Mouse (Mus musculus) forebrain, embryonic 13.5 days (tissue): ENCODE measurements around the gene Tbc1d23. TPM values are rescaled to one million over a fixed set of nuclear protein-coding genes. Genes with fewer than 3 reads are reported as not detected.
A peak's percentile ranks its signal among the peaks of the same experiment; 100 is the strongest.
"Not testable (repeated sequence)": the region's sequence is repeated elsewhere in the genome, so short reads cannot be mapped to it uniquely, and the experiment has no call there.

ENCODE experiments used
- ATAC-seq: fragments of 200-750 bp; cut with Nextera tagmentation; 2 replicates; pipeline ENCODE4 v1.8.0; 2017
- H3K27ac ChIP-seq: fragments of 300-500 bp; sonication (generic); 2 replicates; pipeline ENCODE4 v1.5.1; 2015; ENCODE audit warnings: inconsistent platforms, mild to moderate bottlenecking, moderate library complexity
- H3K27me3 ChIP-seq: fragments of 300-500 bp; sonication (generic); 2 replicates; pipeline ENCODE4 v1.6.1; 2015; ENCODE audit warnings: mild to moderate bottlenecking, inconsistent platforms
- H3K36me3 ChIP-seq: fragments of 300-500 bp; sonication (generic); 2 replicates; pipeline ENCODE4 v1.6.1; 2015; ENCODE audit warnings: mild to moderate bottlenecking, inconsistent platforms; ENCODE audit not compliant: poor library complexity, severe bottlenecking
- H3K4me1 ChIP-seq: fragments of 300-500 bp; sonication (generic); 2 replicates; pipeline ENCODE4 v1.6.1; 2015; ENCODE audit warnings: inconsistent platforms
- H3K4me2 ChIP-seq: fragments of 300-500 bp; sonication (generic); 2 replicates; pipeline ENCODE4 v1.6.1; 2015; ENCODE audit warnings: inconsistent platforms, mild to moderate bottlenecking, moderate library complexity
- H3K4me3 ChIP-seq: fragments of 300-500 bp; sonication (generic); 2 replicates; pipeline ENCODE4 v1.5.1; 2015; ENCODE audit warnings: mild to moderate bottlenecking, inconsistent platforms
- H3K9ac ChIP-seq: fragments of 300-500 bp; sonication (generic); 2 replicates; pipeline ENCODE4 v1.6.1; 2015; ENCODE audit warnings: mild to moderate bottlenecking, inconsistent platforms
- H3K9me3 ChIP-seq: fragments of 300-500 bp; sonication (generic); replicated peaks from 2 replicates; pipeline ENCODE4 v1.6.1; 2016; ENCODE audit warnings: inconsistent platforms
- WGBS: fragments of 180-500 bp; shearing (Covaris S2); methylation state at CpG from one replicate; pipeline ENCODE4 v1.1.7; 2015; 5-methylcytosine and 5-hydroxymethylcytosine counted together
- polyA plus RNA-seq: library from polyadenylated mRNA; unstranded; fragments of >200 nt; fragmentation: Nextera tagmentation; extraction: Ambion mirVana; gene quantifications from 2 replicates; pipeline ENCODE4 v1.2.1, GENCODE M21; 2015

Gene Tbc1d23
- polyA plus RNA-seq, 1 experiment from 2014 or later: 26.5 TPM

DNA sequence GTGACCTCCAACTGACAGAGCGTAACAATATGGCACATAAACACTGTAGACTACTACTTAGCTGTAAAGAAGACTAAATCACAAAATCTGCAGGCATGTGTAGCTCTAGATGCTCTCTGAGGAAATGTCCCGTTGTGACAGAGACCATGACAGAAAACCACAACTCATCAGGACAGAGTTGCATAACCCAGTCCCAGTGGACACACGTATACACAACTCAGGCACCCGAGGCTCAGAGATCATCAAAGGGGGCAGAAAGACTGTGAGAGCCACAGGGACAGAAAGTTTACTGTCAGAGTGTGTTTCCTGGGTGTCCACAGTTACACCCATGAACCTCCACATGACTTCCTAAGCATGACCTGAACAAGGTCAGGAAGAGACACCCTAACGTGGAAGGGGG is 34.7 kb downstream of the Tbc1d23 start:
- no peak for ATAC-seq
- no peak overlapping the region for H3K9ac ChIP-seq
- no peaks in the 10 kb centered on the region for H3K4me1 ChIP-seq
- H3K4me3 ChIP-seq: no peak overlapping the region
- H3K27me3 ChIP-seq: no peaks in the 10 kb centered on the region
- H3K27ac ChIP-seq: no peak overlapping the region
- H3K9me3 ChIP-seq: no peaks in the 10 kb centered on the region
- H3K36me3 ChIP-seq: peaks cover 37% of the 10 kb centered on the region
- no peak overlapping the region for H3K4me2 ChIP-seq
- 87% methylated on average over 5 of the region's 5 CpGs for WGBS

DNA sequence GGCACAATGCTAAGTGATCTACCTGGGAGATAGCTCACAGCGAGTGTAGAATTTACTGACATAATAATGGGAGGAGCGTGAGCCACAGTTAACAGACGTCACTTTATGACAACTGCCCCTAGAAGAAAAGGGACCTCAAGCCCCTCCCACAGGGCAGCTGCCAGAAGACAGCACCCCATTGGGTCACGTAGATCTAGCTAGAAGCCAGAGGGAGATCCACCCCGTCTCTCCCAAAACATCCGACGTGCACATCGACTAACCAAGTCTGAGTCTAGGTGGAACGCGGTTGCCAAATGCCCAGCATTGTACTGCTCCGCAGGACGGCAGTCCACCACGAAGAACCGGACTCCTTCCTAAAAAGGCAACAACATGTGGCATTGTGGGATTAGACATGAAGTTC is 40.1 kb downstream of the Tbc1d23 start:
- Histone ChIP-seq H3K9ac (no peak overlapping the region), H3K4me2 (no peak overlapping the region), H3K27me3 (no peaks in the 10 kb centered on the region), H3K9me3 (no peaks in the 10 kb centered on the region), H3K36me3 (peaks cover 47% of the 10 kb centered on the region), H3K4me3 (no peak overlapping the region), H3K27ac (no peak overlapping the region), H3K4me1 (no peaks in the 10 kb centered on the region)
- 86% methylated on average over 14 of the region's 14 CpGs for WGBS
- no peak for ATAC-seq

DNA sequence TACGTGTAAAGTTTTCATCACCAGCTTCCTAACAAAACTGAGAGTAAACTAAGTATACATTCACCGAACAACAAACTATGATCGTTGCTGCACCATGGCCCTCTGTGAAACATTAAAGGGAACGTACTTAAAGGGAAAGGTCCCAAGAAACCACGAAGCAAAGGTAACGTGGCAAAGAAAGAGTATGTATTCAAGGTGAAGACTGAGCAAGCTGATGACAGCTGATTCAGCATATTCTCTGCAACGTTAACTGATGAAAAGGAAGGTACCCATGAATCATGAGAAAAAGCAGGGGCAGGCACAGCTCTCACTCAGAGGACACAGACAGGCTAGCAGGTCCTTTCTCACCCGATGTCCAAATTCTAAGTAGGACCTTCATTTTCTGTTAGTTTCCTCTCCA is 40.9 kb downstream of the Tbc1d23 start:
- Histone ChIP-seq H3K36me3 (peaks cover 52% of the 10 kb centered on the region), H3K27me3 (no peaks in the 10 kb centered on the region), H3K4me1 (no peaks in the 10 kb centered on the region), H3K9me3 (no peaks in the 10 kb centered on the region), H3K9ac (no peak overlapping the region), H3K4me2 (no peak overlapping the region), H3K27ac (no peak overlapping the region), H3K4me3 (no peak overlapping the region)
- WGBS: 90% methylated on average over 8 of the region's 8 CpGs
- no peak for ATAC-seq

GRCm38 (mm10) chr16:57189493-57189892 is 41.8 kb downstream of the Tbc1d23 start:
- Histone ChIP-seq H3K36me3 (peaks cover 49% of the 10 kb centered on the region), H3K27me3 (no peaks in the 10 kb centered on the region), H3K9me3 (no peaks in the 10 kb centered on the region), H3K9ac (no peak overlapping the region), H3K4me2 (no peak overlapping the region), H3K4me3 (no peak overlapping the region), H3K27ac (no peak overlapping the region), H3K4me1 (no peaks in the 10 kb centered on the region)
- no peak for ATAC-seq
- 93% methylated on average over 2 of the region's 2 CpGs for WGBS

DNA sequence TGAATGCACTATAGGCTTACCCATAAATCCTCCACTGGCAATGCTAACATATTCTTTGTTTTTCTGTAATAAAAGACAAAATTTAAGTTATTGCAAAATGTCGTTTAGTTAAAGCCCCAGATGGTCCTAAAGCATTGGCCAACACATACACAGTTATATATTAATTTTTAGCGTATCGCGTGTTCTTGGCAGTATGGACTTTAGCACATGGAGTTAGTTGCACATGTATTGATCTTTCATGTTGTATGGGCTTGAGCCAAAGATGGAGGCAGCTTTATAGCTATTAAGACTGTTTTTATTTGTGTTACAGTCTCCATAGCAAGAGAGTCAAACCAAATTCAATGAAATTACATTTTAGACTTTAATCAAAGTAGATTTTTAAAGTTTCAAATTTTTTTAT is 44.7 kb downstream of the Tbc1d23 start:
- Histone ChIP-seq H3K36me3 (peaks cover 58% of the 10 kb centered on the region), H3K4me2 (no peak overlapping the region), H3K4me3 (no peak overlapping the region), H3K27me3 (no peaks in the 10 kb centered on the region), H3K9ac (no peak overlapping the region), H3K27ac (no peak overlapping the region), H3K4me1 (no peaks in the 10 kb centered on the region), H3K9me3 (no peaks in the 10 kb centered on the region)
- no peak for ATAC-seq
- 96% methylated on average over 4 of the region's 4 CpGs for WGBS

DNA sequence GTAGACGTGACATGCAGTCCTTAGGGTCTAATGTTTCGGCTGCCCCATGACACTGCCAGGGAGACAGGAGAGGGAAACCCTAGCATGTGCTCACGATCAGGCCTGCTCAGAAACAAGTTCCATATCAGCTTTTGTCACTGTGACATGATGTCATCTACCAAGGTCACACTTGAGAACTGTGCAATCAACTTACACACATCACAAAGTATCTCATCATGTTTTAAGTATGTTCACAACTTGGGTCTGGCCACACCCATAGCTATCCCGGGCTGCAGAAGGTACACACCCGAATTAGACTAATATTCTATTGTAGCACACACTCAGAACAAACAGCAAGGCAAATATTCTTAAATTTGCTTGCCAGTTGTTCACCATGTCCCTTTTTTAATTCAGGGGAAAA is 49.3 kb downstream of the Tbc1d23 start:
- H3K36me3 ChIP-seq: peaks cover 46% of the 10 kb centered on the region
- no peak overlapping the region for H3K27ac ChIP-seq
- WGBS: 90% methylated on average over 5 of the region's 5 CpGs
- no peaks in the 10 kb centered on the region for H3K4me1 ChIP-seq
- no peak overlapping the region for H3K9ac ChIP-seq
- no peak for ATAC-seq
- H3K4me2 ChIP-seq: no peak overlapping the region
- no peak overlapping the region for H3K4me3 ChIP-seq
- H3K9me3 ChIP-seq: no peaks in the 10 kb centered on the region
- no peaks in the 10 kb centered on the region for H3K27me3 ChIP-seq

DNA sequence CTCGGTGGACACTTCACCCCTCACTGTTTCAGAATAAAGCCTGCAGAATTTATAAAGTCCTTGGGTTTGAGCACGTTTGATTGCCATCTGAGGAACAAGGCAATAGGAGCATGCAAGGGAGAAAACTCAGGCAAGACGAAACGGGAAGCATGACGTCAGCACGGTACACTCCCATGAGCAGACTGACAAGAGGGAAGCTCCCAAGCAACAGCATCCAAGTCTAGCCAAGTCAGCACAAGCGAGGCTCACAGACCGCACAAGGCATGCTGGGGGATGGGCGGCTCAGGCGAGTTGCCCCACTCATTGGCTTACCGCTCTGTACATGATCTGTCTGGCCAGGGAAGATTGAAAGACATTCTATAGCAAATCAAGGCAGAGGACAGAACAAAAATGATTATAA is 50.1 kb downstream of the Tbc1d23 start:
- Histone ChIP-seq H3K36me3 (peaks cover 49% of the 10 kb centered on the region), H3K4me2 (no peak overlapping the region), H3K9ac (no peak overlapping the region), H3K4me3 (no peak overlapping the region), H3K27me3 (no peaks in the 10 kb centered on the region), H3K4me1 (no peaks in the 10 kb centered on the region), H3K9me3 (no peaks in the 10 kb centered on the region), H3K27ac (no peak overlapping the region)
- 83% methylated on average over 11 of the region's 11 CpGs for WGBS
- no peak for ATAC-seq

DNA sequence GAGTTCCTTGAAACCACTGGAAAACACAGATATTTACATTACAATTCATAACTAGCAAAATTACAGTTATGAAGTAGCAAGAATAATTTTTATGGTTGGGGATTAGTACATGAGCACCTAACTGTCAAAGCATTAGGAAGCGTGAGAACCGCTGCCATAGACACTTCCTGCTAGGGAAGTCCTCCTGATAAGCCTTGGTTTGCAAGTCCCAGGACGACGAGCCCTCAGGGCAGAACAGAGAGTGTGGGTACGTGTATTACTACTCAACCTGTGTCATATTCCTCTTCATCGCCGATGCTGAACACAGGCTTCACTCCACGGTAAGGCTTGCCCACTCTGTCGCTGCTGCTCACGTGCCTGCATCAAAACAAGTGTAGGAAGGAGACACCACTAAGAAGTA is 53.6 kb downstream of the Tbc1d23 start:
- H3K4me3 ChIP-seq: no peak overlapping the region
- no peak overlapping the region for H3K27ac ChIP-seq
- H3K27me3 ChIP-seq: no peaks in the 10 kb centered on the region
- H3K9ac ChIP-seq: no peak overlapping the region
- H3K4me1 ChIP-seq: no peaks in the 10 kb centered on the region
- WGBS: 92% methylated on average over 10 of the region's 10 CpGs
- 0 out of 2 replicates have a peak, but pooled peaks have one; percentile 8 for ATAC-seq
- no peaks in the 10 kb centered on the region for H3K9me3 ChIP-seq
- peaks cover 28% of the 10 kb centered on the region for H3K36me3 ChIP-seq
- H3K4me2 ChIP-seq: no peak overlapping the region

DNA sequence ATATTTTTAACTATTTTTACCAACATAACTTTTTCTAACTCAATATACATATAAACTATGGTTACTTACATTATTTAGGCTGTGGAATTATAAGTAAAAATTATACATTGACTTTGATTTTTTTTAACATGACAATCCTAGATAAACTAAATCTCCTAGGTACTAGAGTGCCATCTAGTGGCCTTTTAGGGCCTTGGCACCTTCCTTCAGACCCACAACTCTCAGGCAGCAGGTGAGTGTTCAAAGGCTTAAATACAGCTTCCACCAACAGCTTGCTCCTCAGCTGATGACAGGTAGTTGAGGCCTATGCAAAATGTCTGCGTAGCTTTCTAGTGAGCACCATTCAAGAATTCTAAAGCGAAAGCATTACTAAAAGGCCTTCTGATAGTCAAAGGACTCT is 54.0 kb downstream of the Tbc1d23 start:
- ATAC-seq: peak; percentile 65; the same call in 1 of the 2 replicates
- H3K9me3 ChIP-seq: no peaks in the 10 kb centered on the region
- H3K27me3 ChIP-seq: no peaks in the 10 kb centered on the region
- H3K27ac ChIP-seq: no peak overlapping the region
- peaks cover 28% of the 10 kb centered on the region for H3K36me3 ChIP-seq
- H3K4me3 ChIP-seq: no peak overlapping the region
- WGBS: 59% methylated on average over 2 of the region's 2 CpGs
- H3K4me1 ChIP-seq: no peaks in the 10 kb centered on the region
- no peak overlapping the region for H3K4me2 ChIP-seq
- no peak overlapping the region for H3K9ac ChIP-seq

GRCm38 (mm10) chr16:57176276-57176675 is 55.0 kb downstream of the Tbc1d23 start:
- no peak overlapping the region for H3K27ac ChIP-seq
- H3K36me3 ChIP-seq: peaks cover 19% of the 10 kb centered on the region
- 90% methylated on average over 7 of the region's 7 CpGs for WGBS
- H3K4me1 ChIP-seq: no peaks in the 10 kb centered on the region
- no peaks in the 10 kb centered on the region for H3K9me3 ChIP-seq
- H3K4me2 ChIP-seq: no peak overlapping the region
- ATAC-seq: no peak
- no peak overlapping the region for H3K9ac ChIP-seq
- H3K27me3 ChIP-seq: no peaks in the 10 kb centered on the region
- no peak overlapping the region for H3K4me3 ChIP-seq

- Histone ChIP-seq H3K9me3 (no peaks in the 10 kb centered on the region), H3K9ac (no peak overlapping the region), H3K4me3 (no peak overlapping the region), H3K4me1 (no peaks in the 10 kb centered on the region), H3K27me3 (no peaks in the 10 kb centered on the region), H3K36me3 (peaks cover 18% of the 10 kb centered on the region), H3K4me2 (no peak overlapping the region), H3K27ac (no peak overlapping the region)
- 78% methylated on average over 2 of the region's 2 CpGs for WGBS
- no peak for ATAC-seq
Measured at GRCm38 (mm10) chr16:57175751-57176150, 55.6 kb downstream of the Tbc1d23 start.

GRCm38 (mm10) chr16:57174480-57174879 is 56.8 kb downstream of the Tbc1d23 start:
- not testable (repeated sequence) for H3K9me3 ChIP-seq, H3K4me3 ChIP-seq, H3K27ac ChIP-seq, H3K27me3 ChIP-seq, H3K9ac ChIP-seq, H3K4me1 ChIP-seq, ATAC-seq, H3K4me2 ChIP-seq
- H3K36me3 ChIP-seq: peaks cover 14% of the 10 kb centered on the region; the same call in 1 of the 2 replicates

GRCm38 (mm10) chr16:57171570-57171969 is 59.7 kb downstream of the Tbc1d23 start:
- ATAC-seq: no peak
- Histone ChIP-seq H3K9ac (no peak overlapping the region), H3K27me3 (no peaks in the 10 kb centered on the region), H3K9me3 (no peaks in the 10 kb centered on the region), H3K27ac (no peak overlapping the region), H3K4me3 (no peak overlapping the region), H3K4me2 (no peak overlapping the region), H3K36me3 (peaks cover 11% of the 10 kb centered on the region; the same call in 1 of the 2 replicates), H3K4me1 (peaks cover 10% of the 10 kb centered on the region)
- 78% methylated on average over 6 of the region's 6 CpGs for WGBS
